Comparison of ENCODE assay signal across 14 mouse cellular contexts in the genomic region with DNA sequence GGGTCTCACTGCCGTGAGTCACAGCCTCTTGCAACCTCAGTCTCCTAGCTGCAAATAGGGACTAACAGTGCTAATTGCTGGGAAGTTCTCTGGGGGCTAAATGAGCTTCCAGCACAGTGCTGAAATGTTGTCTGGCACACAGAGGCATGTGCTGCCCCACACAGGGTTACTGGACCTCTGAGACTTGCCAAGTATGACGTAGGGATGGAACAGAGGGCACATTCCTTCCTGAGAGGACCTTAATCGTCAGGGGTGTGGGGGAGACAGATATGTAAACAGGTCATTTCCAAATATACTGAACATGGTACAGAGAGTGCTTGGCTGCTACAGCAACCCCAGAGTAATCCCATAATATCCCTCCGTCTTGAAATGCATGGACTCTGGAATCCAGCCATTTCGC. TPM values are rescaled to one million over a fixed set of nuclear protein-coding genes. Genes with fewer than 3 reads are reported as not detected.
DNase-seq lines count a peak whose midpoint lies in the region; ATAC-seq and TF ChIP-seq lines count a peak whose summit lies in the region.
"Had no signal": no experiment of that assay in that cellular context is flagged by ENCODE, and none has a peak within 500 bp of the region (broad histone marks: within the 10 kb centered on the region; RNA-seq: fewer than 3 reads in every experiment).

No protein-coding gene starts in this region.

- H3K4me2 ChIP-seq in kidney, embryonic 14.5 days (replicated peaks; ENCODE audit: low read depth, low read length): no peak overlapping the region
- H3K4me2 ChIP-seq in embryonic facial prominence, embryonic 14.5 days (ENCODE audit: low read depth, low read length): no peak overlapping the region
- no peak overlapping the region for H3K4me2 ChIP-seq in intestine, postnatal 0 days (replicated peaks; ENCODE audit: low read depth)
- no peak overlapping the region for H3K4me2 ChIP-seq in hindbrain, embryonic 16.5 days (ENCODE audit: low read length)

- TF ChIP-seq CTCF in intestine, postnatal 0 days (IDR thresholded peaks at IDR 0.05; ENCODE audit: low read depth): no peak
- TF ChIP-seq CTCF in thymus, adult 2 months (IDR thresholded peaks at IDR 0.05; ENCODE audit: borderline replicate concordance, control insufficient read depth, extremely low read depth, insufficient read depth, low read length, poor library complexity): no peak

- WGBS in kidney, embryonic 14.5 days: 68% methylated on average over 5 of the region's 5 CpGs
- 35% methylated on average over 5 of the region's 5 CpGs for WGBS in embryonic facial prominence, embryonic 14.5 days
- WGBS in intestine, postnatal 0 days: 64% methylated on average over 5 of the region's 5 CpGs
- 58% methylated on average over 5 of the region's 5 CpGs for WGBS in hindbrain, embryonic 16.5 days
- WGBS in thymus, adult 2 months: 94% methylated on average over 5 of the region's 5 CpGs

- H3K4me3 ChIP-seq in kidney, embryonic 14.5 days (ENCODE audit: low read length): no peak overlapping the region
- H3K4me3 ChIP-seq in embryonic facial prominence, embryonic 14.5 days (ENCODE audit: low read depth, low read length): no peak overlapping the region
- H3K4me3 ChIP-seq in intestine, postnatal 0 days (ENCODE audit: low read depth, low read length): no peak overlapping the region
- H3K4me3 ChIP-seq in hindbrain, embryonic 16.5 days (ENCODE audit: low read length): no peak overlapping the region
- no peak overlapping the region for H3K4me3 ChIP-seq in thymus, adult 2 months (ENCODE audit: control insufficient read depth, insufficient read depth, low read length)
- H3K4me3 ChIP-seq: megakaryocyte, embryonic 14.5 days had no signal

- no peaks in the 10 kb centered on the region for H3K27me3 ChIP-seq in kidney, embryonic 14.5 days (ENCODE audit: control insufficient read depth, insufficient read depth, low read length)
- no peaks in the 10 kb centered on the region for H3K27me3 ChIP-seq in embryonic facial prominence, embryonic 14.5 days (replicated peaks; ENCODE audit: control insufficient read depth, insufficient read depth, low read length)
- H3K27me3 ChIP-seq in intestine, postnatal 0 days (replicated peaks; ENCODE audit: control insufficient read depth, insufficient read depth, low read length): no peaks in the 10 kb centered on the region
- H3K27me3 ChIP-seq in hindbrain, embryonic 16.5 days (replicated peaks; ENCODE audit: control insufficient read depth, insufficient read depth, low read length): no peaks in the 10 kb centered on the region
- no peaks in the 10 kb centered on the region for H3K27me3 ChIP-seq in thymus, adult 2 months (ENCODE audit: control insufficient read depth, insufficient read depth, low read length)
- H3K27me3 ChIP-seq: CH12.LX; megakaryocyte, embryonic 14.5 days had no signal

- no peak overlapping the region for H3K27ac ChIP-seq in kidney, embryonic 14.5 days (ENCODE audit: low read depth, low read length)
- 0 out of 2 replicates have a peak overlapping the region, but pooled peaks have one; percentile 34 for H3K27ac ChIP-seq in embryonic facial prominence, embryonic 14.5 days (replicated peaks; ENCODE audit: low read depth, low read length)
- H3K27ac ChIP-seq in intestine, postnatal 0 days (ENCODE audit: low read depth, low read length): no peak overlapping the region
- no peak overlapping the region for H3K27ac ChIP-seq in hindbrain, embryonic 16.5 days (ENCODE audit: low read depth, low read length)
- no peak overlapping the region for H3K27ac ChIP-seq in thymus, adult 2 months (ENCODE audit: control insufficient read depth, insufficient read depth, low read length)

- no peak for TF ChIP-seq POLR2A in thymus, adult 2 months (IDR thresholded peaks at IDR 0.05; ENCODE audit: control insufficient read depth, extremely low read depth, insufficient read depth, low read length, poor library complexity)

- no peak overlapping the region for H3K9ac ChIP-seq in kidney, embryonic 14.5 days (ENCODE audit: low read depth, low read length)
- no peak overlapping the region for H3K9ac ChIP-seq in embryonic facial prominence, embryonic 14.5 days (ENCODE audit: low read depth, low read length)
- H3K9ac ChIP-seq in intestine, postnatal 0 days (ENCODE audit: low read depth, low read length): no peak overlapping the region
- H3K9ac ChIP-seq in hindbrain, embryonic 16.5 days (ENCODE audit: low read depth, low read length): no peak overlapping the region

- ATAC-seq in kidney, embryonic 14.5 days (ENCODE audit: low FRiP score, low TSS enrichment): no peak
- peak; percentile 46 for ATAC-seq in embryonic facial prominence, embryonic 14.5 days (ENCODE audit: low read depth)
- 0 out of 2 replicates have a peak, but pooled peaks have one; percentile 22 for ATAC-seq in intestine, postnatal 0 days
- ATAC-seq in hindbrain, embryonic 16.5 days: no peak
- ATAC-seq: activated CD4-positive, CD25-positive, alpha-beta regulatory T cell, adult 4 months had no signal

- no peaks in the 10 kb centered on the region for H3K9me3 ChIP-seq in kidney, embryonic 14.5 days (ENCODE audit: control insufficient read depth, low read length)
- H3K9me3 ChIP-seq in embryonic facial prominence, embryonic 14.5 days (ENCODE audit: control insufficient read depth, low read length): no peaks in the 10 kb centered on the region
- no peaks in the 10 kb centered on the region for H3K9me3 ChIP-seq in intestine, postnatal 0 days (ENCODE audit: control insufficient read depth)
- no peaks in the 10 kb centered on the region for H3K9me3 ChIP-seq in hindbrain, embryonic 16.5 days (ENCODE audit: control insufficient read depth, low read length)
- H3K9me3 ChIP-seq: megakaryocyte, embryonic 14.5 days had no signal

- H3K36me3 ChIP-seq in kidney, embryonic 14.5 days (ENCODE audit: control insufficient read depth, insufficient read depth, low read length): no peaks in the 10 kb centered on the region
- H3K36me3 ChIP-seq in embryonic facial prominence, embryonic 14.5 days (ENCODE audit: control insufficient read depth, insufficient read depth, low read length): no peaks in the 10 kb centered on the region
- no peaks in the 10 kb centered on the region for H3K36me3 ChIP-seq in intestine, postnatal 0 days (ENCODE audit: control insufficient read depth, insufficient read depth)
- H3K36me3 ChIP-seq in hindbrain, embryonic 16.5 days (ENCODE audit: control insufficient read depth, insufficient read depth, low read length): no peaks in the 10 kb centered on the region
- no peaks in the 10 kb centered on the region for H3K36me3 ChIP-seq in thymus, adult 2 months (ENCODE audit: control insufficient read depth, insufficient read depth, low read length)

- peaks cover 8% of the 10 kb centered on the region; the same call in 1 of the 2 replicates for H3K4me1 ChIP-seq in kidney, embryonic 14.5 days (ENCODE audit: control insufficient read depth, insufficient read depth, low read length)
- peaks cover 4% of the 10 kb centered on the region; the same call in 1 of the 2 replicates for H3K4me1 ChIP-seq in embryonic facial prominence, embryonic 14.5 days (ENCODE audit: control insufficient read depth, insufficient read depth, low read length)
- no peaks in the 10 kb centered on the region for H3K4me1 ChIP-seq in intestine, postnatal 0 days (replicated peaks; ENCODE audit: control insufficient read depth, insufficient read depth, low read length)
- peaks cover 3% of the 10 kb centered on the region for H3K4me1 ChIP-seq in hindbrain, embryonic 16.5 days (ENCODE audit: control insufficient read depth, insufficient read depth, low read depth, low read length)
- peaks cover 5% of the 10 kb centered on the region; the same call in 1 of the 2 replicates for H3K4me1 ChIP-seq in thymus, adult 2 months (replicated peaks; ENCODE audit: control insufficient read depth, insufficient read depth, low read length)

- DNase-seq in kidney, adult 18-20 months: peak; percentile 72
- no peak for DNase-seq in embryonic facial prominence, embryonic 14.5 days (ENCODE audit: low spot score)
- DNase-seq in lung, postnatal 25 days (ENCODE audit: low spot score): peak; percentile 61
- no peak for DNase-seq in thymus, adult 2 months
- no peak for DNase-seq in right cerebral cortex, adult 18-20 months
- DNase-seq: cerebellum, adult 18-20 months; gastrocnemius, postnatal 10 days; thymus, postnatal 4 days had no signal

RNA-seq across cellular contexts. Expression of gene Idh2, which starts 5.9 kb away (rescaled TPM):
- 549 and 658 TPM in 2 replicates for polyA plus RNA-seq in kidney, embryonic 14.5 days (2014; fragmentation: Nextera tagmentation; extraction: Ambion mirVana)
- polyA plus RNA-seq in embryonic facial prominence, embryonic 14.5 days (2014; fragmentation: Nextera tagmentation; extraction: Ambion mirVana): 565 and 594 TPM in 2 replicates
- 185 and 190 TPM in 2 replicates for polyA plus RNA-seq in intestine, postnatal 0 days (2015; fragmentation: Nextera tagmentation; extraction: Ambion mirVana)
- polyA plus RNA-seq in hindbrain, embryonic 16.5 days (2015; fragmentation: Nextera tagmentation; extraction: Ambion mirVana): 215 and 225 TPM in 2 replicates
- 168 and 225 TPM in 2 replicates for polyA plus RNA-seq in thymus, adult 2 months (2012; rRNA removed)

Comparison
In these comparisons a context has a peak if more than half of its experiments do, and no peak if none do; other contexts are left out.
1. DNase-seq: peak in kidney, adult 18-20 months (single experiment) and lung, postnatal 25 days (single experiment); none in embryonic facial prominence, embryonic 14.5 days (single experiment), thymus, adult 2 months (single experiment) and right cerebral cortex, adult 18-20 months (single experiment).
2. ATAC-seq: peak in embryonic facial prominence, embryonic 14.5 days (single experiment) and intestine, postnatal 0 days (single experiment); none in kidney, embryonic 14.5 days (single experiment) and hindbrain, embryonic 16.5 days (single experiment).